Mouse (Mus musculus) embryonic facial prominence, embryonic 11.5 days (tissue): ENCODE measurements around the gene Zfp341. TPM values are rescaled to one million over a fixed set of nuclear protein-coding genes. Genes with fewer than 3 reads are reported as not detected.

ENCODE experiments used
- ATAC-seq: fragments of 200-750 bp; cut with Nextera tagmentation; replicated peaks from 2 replicates; pipeline ENCODE4 v1.8.0; 2017; ENCODE audit warnings: low read depth; ENCODE audit not compliant: insufficient number of reproducible peaks, low FRiP score, low TSS enrichment
- DNase-seq: peaks from one replicate; pipeline ENCODE4 v3.0.0-alpha.2; 2015; ENCODE audit warnings: low spot score
- H3K27ac ChIP-seq: fragments of 300-500 bp; sonication (generic); replicated peaks from 2 replicates; pipeline ENCODE4 v1.5.1; 2014; ENCODE audit warnings: mild to moderate bottlenecking, low read depth, low read length, control low read depth
- H3K27me3 ChIP-seq: fragments of 300-500 bp; sonication (generic); 2 replicates; pipeline ENCODE4 v1.6.1; 2014; ENCODE audit warnings: mild to moderate bottlenecking, low read length, moderate library complexity, mixed read lengths; ENCODE audit not compliant: control insufficient read depth, insufficient read depth
- H3K36me3 ChIP-seq: fragments of 300-500 bp; sonication (generic); replicated peaks from 2 replicates; pipeline ENCODE4 v1.6.1; 2014; ENCODE audit warnings: low read depth, mild to moderate bottlenecking, low read length, moderate library complexity, mixed read lengths; ENCODE audit not compliant: control insufficient read depth, insufficient read depth
- H3K4me1 ChIP-seq: fragments of 300-500 bp; sonication (generic); 2 replicates; pipeline ENCODE4 v1.6.1; 2014; ENCODE audit warnings: low read length, mixed read lengths; ENCODE audit not compliant: control insufficient read depth, insufficient read depth
- H3K4me2 ChIP-seq: fragments of 300-500 bp; sonication (generic); 2 replicates; pipeline ENCODE4 v1.6.1; 2014; ENCODE audit warnings: low read depth, mild to moderate bottlenecking, control low read depth, low read length, moderate library complexity
- H3K4me3 ChIP-seq: fragments of 300-500 bp; sonication (generic); 2 replicates; pipeline ENCODE4 v1.5.1; 2014; ENCODE audit warnings: low read depth, low read length, control low read depth
- H3K9ac ChIP-seq: fragments of 300-500 bp; sonication (generic); replicated peaks from 2 replicates; pipeline ENCODE4 v1.6.1; 2014; ENCODE audit warnings: mild to moderate bottlenecking, control low read depth, low read length
- H3K9me3 ChIP-seq: fragments of 300-500 bp; sonication (generic); replicated peaks from 2 replicates; pipeline ENCODE4 v1.6.1; 2016; ENCODE audit warnings: mild to moderate bottlenecking, low read length, inconsistent platforms, mixed read lengths; ENCODE audit not compliant: control insufficient read depth
- WGBS: fragments of 180-500 bp; shearing (Covaris S2); extraction: QIAGEN DNeasy Blood & Tissue Kit; methylation state at CpG from one replicate; pipeline ENCODE4 v1.1.7; 2014; 5-methylcytosine and 5-hydroxymethylcytosine counted together
- polyA plus RNA-seq: library from polyadenylated mRNA; unstranded; fragments of >200 nt; fragmentation: Nextera tagmentation; extraction: Ambion mirVana; gene quantifications from 2 replicates; pipeline ENCODE4 v1.2.1, GENCODE M21; 2014

Gene Zfp341
- polyA plus RNA-seq, 1 experiment from 2014 or later = 0.60 TPM

DNA sequence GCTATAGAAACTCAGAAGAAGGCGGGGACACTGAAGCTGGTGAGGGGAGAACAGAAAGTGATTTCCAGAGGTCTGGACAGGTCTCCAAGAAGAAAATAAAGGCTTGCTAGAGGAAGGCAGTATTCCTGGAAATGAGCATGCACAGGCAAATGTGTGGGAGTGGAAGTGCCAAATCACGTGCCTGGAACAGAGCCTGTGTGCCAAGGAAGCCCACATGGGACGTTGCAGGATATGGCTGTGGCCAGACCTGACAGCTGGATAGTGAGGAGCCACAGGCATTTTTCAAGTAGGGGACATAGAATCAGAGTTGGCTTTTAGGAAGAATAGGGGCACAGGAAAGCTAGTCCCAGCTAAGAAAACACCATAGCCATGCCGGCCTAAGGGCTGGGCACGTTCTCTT is 17.3 kb upstream of the Zfp341 start:
- no peaks in the 10 kb centered on the region for H3K4me1 ChIP-seq
- WGBS = 83% methylated on average over 5 of the region's 5 CpGs
- DNase-seq = no peak
- no peak for ATAC-seq
- no peaks in the 10 kb centered on the region for H3K36me3 ChIP-seq
- no peak overlapping the region for H3K9ac ChIP-seq
- H3K4me2 ChIP-seq = no peak overlapping the region
- no peaks in the 10 kb centered on the region for H3K27me3 ChIP-seq
- H3K27ac ChIP-seq = no peak overlapping the region
- no peak overlapping the region for H3K4me3 ChIP-seq
- H3K9me3 ChIP-seq = no peaks in the 10 kb centered on the region

DNA sequence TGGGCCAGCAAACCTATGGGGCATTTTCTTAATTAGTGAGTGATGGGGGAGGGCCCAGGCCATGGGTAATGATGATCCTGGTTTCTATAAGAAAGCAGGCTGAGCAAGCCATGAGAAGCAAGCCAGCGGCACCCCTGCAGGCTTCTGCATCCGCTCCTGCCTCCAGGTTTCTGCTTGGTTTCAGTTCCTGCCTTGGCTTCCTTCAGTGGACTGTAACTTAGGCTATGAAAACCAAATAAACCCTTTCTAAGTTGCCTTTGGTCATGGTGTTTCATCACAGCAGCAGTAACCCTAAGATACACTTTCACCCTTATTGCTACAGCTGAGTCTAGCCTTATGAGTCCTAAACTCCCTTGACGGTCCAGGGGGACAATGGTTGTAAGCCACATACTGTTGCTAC is 15.7 kb upstream of the Zfp341 start:
- Histone ChIP-seq H3K27ac (no peak overlapping the region), H3K9me3 (no peaks in the 10 kb centered on the region), H3K36me3 (no peaks in the 10 kb centered on the region), H3K4me2 (no peak overlapping the region), H3K27me3 (no peaks in the 10 kb centered on the region), H3K9ac (no peak overlapping the region), H3K4me3 (no peak overlapping the region), H3K4me1 (no peaks in the 10 kb centered on the region)
- 84% methylated on average over 3 of the region's 3 CpGs for WGBS
- DNase-seq = no peak
- ATAC-seq = no peak

DNA sequence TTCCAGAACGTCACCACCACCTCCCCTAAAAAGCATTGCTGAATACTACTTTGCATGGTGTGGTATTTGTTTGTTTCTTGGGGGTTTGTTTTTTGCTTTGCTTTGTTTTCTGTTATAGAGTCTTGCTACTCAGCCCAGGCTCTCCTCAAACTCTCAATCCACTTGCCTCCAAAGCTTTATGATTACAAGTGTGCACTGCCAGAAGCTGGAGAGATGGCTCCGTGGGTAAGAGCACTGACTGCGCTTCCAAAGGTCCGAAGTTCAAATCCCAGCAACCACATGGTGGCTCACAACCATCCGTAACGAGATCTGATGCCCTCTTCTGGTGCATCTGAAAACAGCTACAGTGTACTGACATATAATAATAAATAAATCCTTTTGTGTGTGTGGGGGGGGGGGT is 12.5 kb upstream of the Zfp341 start:
- Histone ChIP-seq H3K36me3 (no peaks in the 10 kb centered on the region), H3K9me3 (no peaks in the 10 kb centered on the region), H3K9ac (no peak overlapping the region), H3K27me3 (no peaks in the 10 kb centered on the region), H3K4me3 (no peak overlapping the region), H3K4me1 (no peaks in the 10 kb centered on the region), H3K27ac (no peak overlapping the region), H3K4me2 (no peak overlapping the region)
- DNase-seq (no peak), ATAC-seq (no peak)
- 72% methylated on average over 6 of the region's 6 CpGs for WGBS

DNA sequence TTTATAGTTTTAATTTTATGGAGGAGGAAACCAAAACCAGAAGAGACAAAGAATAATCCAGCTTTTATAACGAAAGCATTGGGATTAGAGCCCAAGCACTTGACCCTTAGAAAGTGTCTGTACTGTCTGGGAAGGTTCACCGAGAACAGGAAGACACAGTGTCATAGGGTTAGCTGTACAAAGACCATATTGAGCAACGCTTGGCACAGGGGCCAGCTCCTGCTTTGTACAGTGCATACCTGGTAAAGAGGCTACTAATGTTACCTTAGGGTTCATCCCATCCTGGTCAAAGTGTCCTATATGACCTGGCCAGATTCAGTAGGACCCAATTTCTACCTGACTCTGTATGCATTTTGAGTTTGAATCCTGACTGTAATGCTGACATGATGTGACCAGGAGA is 11.8 kb upstream of the Zfp341 start:
- H3K4me3 ChIP-seq = no peak overlapping the region
- no peaks in the 10 kb centered on the region for H3K9me3 ChIP-seq
- no peak for DNase-seq
- no peak overlapping the region for H3K9ac ChIP-seq
- no peak for ATAC-seq
- no peaks in the 10 kb centered on the region for H3K27me3 ChIP-seq
- no peaks in the 10 kb centered on the region for H3K4me1 ChIP-seq
- no peak overlapping the region for H3K4me2 ChIP-seq
- H3K36me3 ChIP-seq = no peaks in the 10 kb centered on the region
- H3K27ac ChIP-seq = no peak overlapping the region
- WGBS = 81% methylated on average over 3 of the region's 3 CpGs

- H3K4me1 ChIP-seq = no peaks in the 10 kb centered on the region
- no peaks in the 10 kb centered on the region for H3K27me3 ChIP-seq
- 23% methylated on average over 22 of the region's 22 CpGs for WGBS
- H3K9ac ChIP-seq = peak overlapping the region; percentile 75
- no peaks in the 10 kb centered on the region for H3K36me3 ChIP-seq
- no peak for ATAC-seq
- H3K9me3 ChIP-seq = no peaks in the 10 kb centered on the region
- DNase-seq = no peak
- H3K4me3 ChIP-seq = peak overlapping the region; percentile 70
- peak overlapping the region; percentile 68 for H3K4me2 ChIP-seq
- H3K27ac ChIP-seq = no peak overlapping the region
Measured at GRCm38 (mm10) chr2:154603007-154603637, 10.0 kb upstream of the Zfp341 start.

- peak within 1 kb of the TSS; percentile 70 for H3K4me3 ChIP-seq
- H3K27ac ChIP-seq = no peak within 1 kb of the TSS
- H3K27me3 ChIP-seq = no peaks in the 10 kb centered on the region
- no peaks in the 10 kb centered on the region for H3K9me3 ChIP-seq
- no peaks in the 10 kb centered on the region for H3K4me1 ChIP-seq
- no peaks in the 10 kb centered on the region for H3K36me3 ChIP-seq
- H3K4me2 ChIP-seq = peak within 1 kb of the TSS; percentile 68
- ATAC-seq (peak; percentile 100), DNase-seq (peak; percentile 97)
- peak within 1 kb of the TSS; percentile 75 for H3K9ac ChIP-seq
- WGBS = under 1% methylated on average over 13 of the region's 13 CpGs
Measured at GRCm38 (mm10) chr2:154603638-154604153, 9.4 kb upstream of the Zfp341 start, which contains the start of gene Pxmp4. Pxmp4 (minus strand) TSS chr2:154603708.

DNA sequence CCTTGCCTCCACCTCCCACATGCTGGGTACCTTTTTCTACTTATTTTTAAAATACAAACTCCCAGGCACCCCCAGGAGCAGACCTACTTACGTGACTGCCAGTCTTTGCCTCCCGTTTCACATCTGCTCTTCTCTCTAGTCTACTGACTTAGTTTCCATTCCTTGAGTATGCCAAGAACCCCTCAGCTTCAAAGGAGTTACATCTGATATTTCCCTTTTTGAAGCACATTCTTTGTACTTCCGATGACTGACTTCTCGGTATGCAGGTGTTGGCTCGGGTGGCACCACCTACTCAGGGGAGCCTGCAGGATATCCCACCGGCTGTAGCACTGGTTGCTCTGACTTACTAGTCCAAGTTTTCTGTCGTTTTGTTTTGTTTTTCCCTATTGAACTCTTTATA is 8.9 kb upstream of the Zfp341 start:
- H3K4me3 ChIP-seq = peak overlapping the region; percentile 18
- 37% methylated on average over 7 of the region's 7 CpGs for WGBS
- no peaks in the 10 kb centered on the region for H3K27me3 ChIP-seq
- no peak overlapping the region for H3K9ac ChIP-seq
- DNase-seq (no peak), ATAC-seq (no peak)
- H3K27ac ChIP-seq = no peak overlapping the region
- peak overlapping the region; percentile 39 for H3K4me2 ChIP-seq
- H3K36me3 ChIP-seq = no peaks in the 10 kb centered on the region
- no peaks in the 10 kb centered on the region for H3K4me1 ChIP-seq
- no peaks in the 10 kb centered on the region for H3K9me3 ChIP-seq

DNA sequence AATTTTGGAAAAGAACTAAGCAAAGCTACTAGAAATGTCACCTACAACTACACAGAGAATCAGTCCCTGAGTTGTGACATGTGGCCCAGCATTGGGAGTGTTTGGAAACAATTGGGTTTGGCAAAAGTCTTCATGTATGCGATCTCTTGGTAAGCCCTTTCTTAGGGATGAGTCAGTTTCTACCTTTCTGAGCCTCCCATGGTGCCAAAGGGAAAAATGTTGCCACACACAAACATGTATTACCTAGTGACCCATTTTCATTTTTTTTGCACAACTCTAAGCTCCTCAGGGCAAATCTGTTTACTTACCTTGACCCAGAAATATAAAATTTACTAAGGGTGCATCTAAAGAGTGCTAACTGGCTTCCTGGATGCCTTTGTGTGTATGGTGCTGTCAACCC is 6.1 kb upstream of the Zfp341 start:
- WGBS = 90% methylated on average over 1 of the region's 1 CpGs
- H3K27me3 ChIP-seq = no peaks in the 10 kb centered on the region
- H3K9ac ChIP-seq = no peak overlapping the region

More for the DNA sequence above, 6.1 kb upstream of the Zfp341 start:
- Histone ChIP-seq H3K36me3 (no peaks in the 10 kb centered on the region), H3K27ac (no peak overlapping the region), H3K9me3 (no peaks in the 10 kb centered on the region), H3K4me3 (no peak overlapping the region), H3K4me1 (no peaks in the 10 kb centered on the region), H3K4me2 (no peak overlapping the region)
- DNase-seq (no peak), ATAC-seq (no peak)
